Mouse (Mus musculus) neural tube, postnatal 0 days (tissue): ENCODE data around the gene Arl8a. TPM values are rescaled to one million over a fixed set of nuclear protein-coding genes. Genes with fewer than 3 reads are reported as not detected.

Source experiments
- polyA plus RNA-seq: library from polyadenylated mRNA; unstranded; fragments of >200 nt; fragmentation: Nextera tagmentation; extraction: Ambion mirVana; gene quantifications from 2 replicates; pipeline ENCODE4 v1.2.1, GENCODE M21; 2015

Arl8a gene
- 352 and 380 TPM in 2 replicates for polyA plus RNA-seq

DNA sequence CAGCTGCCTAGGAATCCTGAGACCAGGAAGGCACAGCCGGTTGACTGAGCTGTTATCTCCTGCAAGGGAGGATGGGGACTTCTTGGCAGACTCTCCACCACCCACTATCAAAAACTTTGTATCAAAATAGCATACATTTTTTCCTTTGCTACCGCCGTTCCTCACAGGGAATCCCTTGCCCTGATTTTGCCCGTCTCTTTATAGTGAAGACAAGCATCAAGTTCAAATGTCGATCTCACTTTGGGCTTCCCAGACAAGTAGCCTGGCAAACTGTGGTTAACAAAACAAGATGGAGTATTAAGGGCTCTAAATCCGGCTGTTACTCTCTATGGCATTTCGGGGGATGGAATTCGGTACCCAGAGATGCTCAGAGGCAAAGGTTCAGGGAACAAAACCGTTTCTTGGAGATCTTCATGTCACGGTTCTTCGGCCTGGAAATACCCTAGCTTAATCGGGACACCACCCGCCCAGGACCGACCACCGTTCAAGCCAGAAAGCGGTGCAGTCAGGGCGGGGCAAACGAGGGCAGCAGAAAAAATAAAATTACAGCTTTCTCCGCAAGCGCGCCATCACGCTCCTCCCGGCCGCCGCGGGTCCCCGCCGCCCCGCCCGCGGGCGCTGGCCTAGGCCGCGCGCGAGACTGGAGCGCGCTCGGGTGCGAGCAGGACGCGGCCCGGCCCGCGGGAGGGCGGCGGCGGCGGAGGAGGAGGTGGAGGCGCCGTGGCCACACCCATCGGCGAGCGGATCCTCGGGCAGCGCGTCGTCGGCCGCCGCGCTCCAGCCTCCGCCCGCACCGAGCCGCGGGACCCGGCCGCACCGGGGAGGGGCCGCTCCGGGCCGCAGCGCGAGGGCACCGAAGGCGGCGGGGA, at the start of gene Arl8a:
Gene Arl8a (plus strand): TSS at position 748 of the 869 bp plus-strand sequence.

GRCm38 (mm10) chr1:135105124-135105523, 41.5 kb upstream of the Arl8a start, which contains the start of gene Lgr6:
Gene Lgr6 (minus strand): TSS chr1:135105276.

GRCm38 (mm10) chr1:135132473-135132872, 14.2 kb upstream of the Arl8a start, which contains the start of gene Ptpn7:
Gene Ptpn7 (plus strand): TSS chr1:135132700.

GRCm38 (mm10) chr1:135167435-135167834, 20.8 kb downstream of the Arl8a start, which contains the start of gene Gpr37l1:
Gene Gpr37l1 (minus strand): TSS chr1:135167681.

Other genes with a start within 250 kb of the Arl8a start
- gene Ppp1r12b, start 190.9 kb upstream of the Arl8a start, polyA plus RNA-seq = 14.1 and 15.2 TPM in 2 replicates
- gene Ube2t, start 184.3 kb upstream of the Arl8a start, polyA plus RNA-seq = 5.1 and 7.5 TPM in 2 replicates
- 3.9 and 4.1 TPM in 2 replicates for gene Lgr6, start 41.5 kb upstream of the Arl8a start, polyA plus RNA-seq
- gene Ptpn7, start 14.1 kb upstream of the Arl8a start, polyA plus RNA-seq = 0.06 and 0.23 TPM in 2 replicates
- gene Gpr37l1, start 20.9 kb downstream of the Arl8a start, polyA plus RNA-seq = 30.8 and 36.0 TPM in 2 replicates
- gene Elf3, start 111.7 kb downstream of the Arl8a start, polyA plus RNA-seq = 0.29 and 0.36 TPM in 2 replicates
- gene Rnpep, start 137.3 kb downstream of the Arl8a start, polyA plus RNA-seq = 51.3 and 57.2 TPM in 2 replicates
- 225 and 264 TPM in 2 replicates for gene Timm17a, start 167.0 kb downstream of the Arl8a start, polyA plus RNA-seq
- 0.17 and 0.18 TPM in 2 replicates for gene Lmod1, start 178.0 kb downstream of the Arl8a start, polyA plus RNA-seq
- 162 and 164 TPM in 2 replicates for gene Shisa4, start 228.4 kb downstream of the Arl8a start, polyA plus RNA-seq